Mouse (Mus musculus): ENCODE measurements around the gene Nutm1.

GRCm38 (mm10) chr2:112266242-112266592 lies 7.1 kb upstream of the Nutm1 start, which contains the start of gene Gm21985:
- TF ChIP-seq ZC3H11A (IDR thresholded peaks at IDR 0.05; ENCODE audit: borderline replicate concordance, low read depth, low read length) (no peak), HCFC1 (IDR thresholded peaks at IDR 0.05; ENCODE audit: borderline replicate concordance, insufficient read depth, low read length) (no peak)
